ENCODE assay signal across 22 mouse cellular contexts in genomic region chr6:39914956-39915355, GRCm38 (mm10). TPM values are rescaled to one million over a fixed set of nuclear protein-coding genes. Genes with fewer than 3 reads are reported as not detected.
"Had no signal": no experiment of that assay in that cellular context is flagged by ENCODE, and none has a peak within 500 bp of the region (broad histone marks: within the 10 kb centered on the region; RNA-seq: fewer than 3 reads in every experiment).

No protein-coding gene starts in this region.

- H3K9ac ChIP-seq: liver, postnatal 0 days; lung, embryonic 15.5 days; midbrain, embryonic 13.5 days; midbrain, embryonic 15.5 days; neural tube, embryonic 13.5 days; neural tube, embryonic 15.5 days had no signal

- ATAC-seq: liver, postnatal 0 days; lung, postnatal 0 days; midbrain, embryonic 13.5 days; midbrain, embryonic 15.5 days had no signal

- H3K4me2 ChIP-seq: lung, embryonic 15.5 days; midbrain, embryonic 11.5 days; midbrain, embryonic 13.5 days; midbrain, embryonic 15.5 days; neural tube, embryonic 13.5 days; neural tube, embryonic 15.5 days had no signal

- DNase-seq: liver, postnatal 0 days; lung, adult 2 months; lung, postnatal 14 days; lung, postnatal 36 days; retina, postnatal 1 day; right cerebral cortex, postnatal 14 days; right cerebral cortex, postnatal 4 days; spleen, adult 18-20 months; thymus, adult 18-20 months; thymus, postnatal 14 days; thymus, postnatal 36 days had no signal

- H3K27me3 ChIP-seq: lung, embryonic 15.5 days; midbrain, embryonic 13.5 days; midbrain, embryonic 15.5 days; neural tube, embryonic 13.5 days; neural tube, embryonic 15.5 days had no signal

- H3K27ac ChIP-seq: lung, embryonic 15.5 days; macrophage; midbrain, embryonic 13.5 days; midbrain, embryonic 15.5 days; neural tube, embryonic 13.5 days; neural tube, embryonic 15.5 days had no signal

- H3K4me3 ChIP-seq: lung, embryonic 15.5 days; megakaryocyte, embryonic 14.5 days; midbrain, embryonic 13.5 days; midbrain, embryonic 15.5 days; myocyte; neural tube, embryonic 13.5 days; neural tube, embryonic 15.5 days had no signal

- H3K9me3 ChIP-seq: lung, embryonic 15.5 days; megakaryocyte, embryonic 14.5 days; midbrain, embryonic 13.5 days; midbrain, embryonic 15.5 days; neural tube, embryonic 13.5 days; neural tube, embryonic 15.5 days had no signal

- H3K36me3 ChIP-seq: lung, embryonic 15.5 days; midbrain, embryonic 15.5 days; neural tube, embryonic 13.5 days; neural tube, embryonic 15.5 days had no signal

- H3K4me1 ChIP-seq: lung, embryonic 15.5 days; megakaryocyte, embryonic 14.5 days had no signal

RNA-seq across cellular contexts. Expression of gene Tmem178b, which starts 41.9 kb away (rescaled TPM):
- polyA plus RNA-seq: liver, postnatal 0 days; macrophage; thymus, postnatal 0 days had no signal
